Mouse (Mus musculus) lung, embryonic 14.5 days (tissue): ENCODE measurements around the gene Stx6. TPM values are rescaled to one million over a fixed set of nuclear protein-coding genes. Genes with fewer than 3 reads are reported as not detected.

Source experiments
- ATAC-seq: fragments of 200-750 bp; cut with Nextera tagmentation; 2 replicates; pipeline ENCODE4 v1.8.0; 2017; ENCODE audit warnings: mild to moderate bottlenecking, moderate TSS enrichment, moderate library complexity; ENCODE audit not compliant: insufficient read depth
- DNase-seq: peaks from one replicate; pipeline ENCODE4 v3.0.0-alpha.2; 2015
- H3K27ac ChIP-seq: fragments of 300-500 bp; sonication (generic); 2 replicates; pipeline ENCODE4 v1.5.1; 2014; ENCODE audit warnings: low read depth, mild to moderate bottlenecking, moderate library complexity
- H3K27me3 ChIP-seq: fragments of 300-500 bp; sonication (generic); 2 replicates; pipeline ENCODE4 v1.6.1; 2014; ENCODE audit warnings: low read length, control low read depth; ENCODE audit not compliant: insufficient read depth
- H3K36me3 ChIP-seq: fragments of 300-500 bp; sonication (generic); 2 replicates; pipeline ENCODE4 v1.6.1; 2014; ENCODE audit warnings: control low read depth; ENCODE audit not compliant: insufficient read depth
- H3K4me1 ChIP-seq: fragments of 300-500 bp; sonication (generic); 2 replicates; pipeline ENCODE4 v1.6.1; 2014; ENCODE audit warnings: antibody characterized with exemption, control low read depth; ENCODE audit not compliant: insufficient read depth
- H3K4me2 ChIP-seq: fragments of 300-500 bp; sonication (generic); 2 replicates; pipeline ENCODE4 v1.6.1; 2014; ENCODE audit warnings: mild to moderate bottlenecking
- H3K4me3 ChIP-seq: fragments of 300-500 bp; sonication (generic); 2 replicates; pipeline ENCODE4 v1.5.1; 2014; ENCODE audit warnings: low read depth, low read length
- H3K9ac ChIP-seq: fragments of 300-500 bp; sonication (generic); 2 replicates; pipeline ENCODE4 v1.6.1; 2014
- H3K9me3 ChIP-seq: fragments of 300-500 bp; sonication (generic); 2 replicates; pipeline ENCODE4 v1.6.1; 2016; ENCODE audit warnings: low read depth, low read length, control low read depth
- CTCF ChIP-seq: IDR thresholded peaks from 2 replicates; pipeline ENCODE4 v1.5.1; 2016; ENCODE audit warnings: antibody characterized with exemption, low read depth
- WGBS: fragments of 180-500 bp; shearing (Covaris S2); extraction: QIAGEN DNeasy Blood & Tissue Kit; methylation state at CpG from one replicate; pipeline ENCODE4 v1.1.7; 2014; 5-methylcytosine and 5-hydroxymethylcytosine counted together
- polyA plus RNA-seq: library from polyadenylated mRNA; unstranded; fragments of >200 nt; fragmentation: Nextera tagmentation; extraction: Ambion mirVana; gene quantifications from 2 replicates; pipeline ENCODE4 v1.2.1, GENCODE M21; 2014

The Stx6 gene
- polyA plus RNA-seq, 1 experiment from 2014 or later, result 99.7 TPM

DNA sequence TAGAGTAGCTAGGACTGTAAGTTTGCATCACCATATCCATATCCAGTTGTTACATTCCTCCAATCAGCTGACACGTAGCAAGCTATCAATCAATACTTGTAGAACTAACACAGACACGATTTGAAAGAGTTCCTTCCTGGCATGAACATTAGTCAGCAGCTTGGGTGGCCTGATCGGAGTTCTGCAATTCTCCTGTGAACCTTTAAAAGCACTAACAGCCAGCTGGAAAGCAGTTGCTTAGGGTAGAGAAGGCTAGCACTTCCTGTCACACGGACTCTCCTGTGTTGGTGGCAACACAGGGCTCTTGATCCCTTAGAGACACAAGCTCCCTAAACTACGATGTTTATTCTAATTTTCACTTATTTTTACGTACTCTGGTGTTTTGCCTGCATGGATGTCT lies 12.9 kb upstream of the Stx6 start:
- no peaks in the 10 kb centered on the region for H3K27me3 ChIP-seq
- peak overlapping the region; percentile 44; the same call in 1 of the 2 replicates for H3K9ac ChIP-seq
- no peaks in the 10 kb centered on the region for H3K9me3 ChIP-seq
- H3K4me1 ChIP-seq, result no peaks in the 10 kb centered on the region
- peak overlapping the region; percentile 44 for H3K4me3 ChIP-seq
- WGBS, result 27% methylated on average over 6 of the region's 6 CpGs
- ATAC-seq (peak; percentile 74), DNase-seq (peak; percentile 83)
- peak overlapping the region; percentile 63 for H3K4me2 ChIP-seq
- no peaks in the 10 kb centered on the region for H3K36me3 ChIP-seq
- no peak for TF ChIP-seq CTCF
- H3K27ac ChIP-seq, result peak overlapping the region; percentile 79

DNA sequence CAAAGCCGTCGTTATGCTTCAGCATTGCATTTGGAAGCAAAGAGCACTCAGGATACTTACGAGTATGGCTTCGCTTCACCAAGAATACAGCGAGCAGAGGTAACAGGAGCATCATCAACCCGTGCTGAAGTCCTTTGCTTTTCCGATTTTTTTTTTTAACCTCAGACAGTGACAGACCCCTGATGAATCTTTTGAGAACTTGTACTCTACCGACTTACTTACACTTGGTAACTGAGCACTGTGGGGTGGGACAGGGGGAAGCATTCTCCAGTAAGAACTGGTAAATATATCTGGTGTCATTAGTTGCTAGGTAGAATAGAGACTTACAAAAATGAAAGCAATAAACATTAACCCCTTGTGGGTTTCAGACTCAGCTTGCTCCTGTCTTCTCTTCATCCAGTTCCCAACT lies 11.9 kb upstream of the Stx6 start, which contains the start of gene Mr1:
Mr1 (minus strand) TSS at position 243 of the 409 bp plus-strand sequence.
- 20% methylated on average over 8 of the region's 8 CpGs for WGBS
- Histone ChIP-seq H3K4me3 (peak within 1 kb of the TSS; percentile 44), H3K9ac (peak within 1 kb of the TSS; percentile 44), H3K27ac (peak within 1 kb of the TSS; percentile 79), H3K9me3 (no peaks in the 10 kb centered on the region), H3K4me2 (peak within 1 kb of the TSS; percentile 63), H3K36me3 (no peaks in the 10 kb centered on the region), H3K4me1 (no peaks in the 10 kb centered on the region), H3K27me3 (no peaks in the 10 kb centered on the region)
- peak; percentile 95 for ATAC-seq
- DNase-seq, result peak; percentile 95
- no peak for TF ChIP-seq CTCF

DNA sequence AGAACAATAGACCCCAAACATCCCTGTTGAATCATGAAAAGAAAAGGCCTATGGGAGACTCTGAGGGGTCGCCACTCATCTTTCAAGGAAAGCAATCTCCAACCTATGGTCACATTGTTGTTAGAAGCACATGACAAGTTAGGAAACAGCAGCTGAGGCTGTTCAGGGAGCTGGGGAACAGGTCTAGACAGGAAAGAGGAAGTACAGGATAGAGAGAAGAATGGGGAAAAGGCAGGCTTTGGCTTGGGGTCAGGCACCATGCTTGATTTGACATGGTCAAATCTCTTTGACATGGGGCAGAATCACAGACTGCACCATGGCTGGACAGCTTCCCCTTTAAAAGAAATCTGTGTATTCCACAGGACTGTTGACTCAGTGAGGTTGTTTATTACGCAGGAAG lies 11.3 kb upstream of the Stx6 start:
- no peak overlapping the region for H3K27ac ChIP-seq
- WGBS, result 86% methylated on average over 2 of the region's 2 CpGs
- no peak overlapping the region for H3K4me3 ChIP-seq
- no peak overlapping the region for H3K4me2 ChIP-seq
- no peak overlapping the region for H3K9ac ChIP-seq
- H3K4me1 ChIP-seq, result no peaks in the 10 kb centered on the region
- H3K27me3 ChIP-seq, result no peaks in the 10 kb centered on the region
- no peaks in the 10 kb centered on the region for H3K36me3 ChIP-seq
- DNase-seq, result no peak
- no peak for ATAC-seq
- no peak for TF ChIP-seq CTCF
- H3K9me3 ChIP-seq, result no peaks in the 10 kb centered on the region

DNA sequence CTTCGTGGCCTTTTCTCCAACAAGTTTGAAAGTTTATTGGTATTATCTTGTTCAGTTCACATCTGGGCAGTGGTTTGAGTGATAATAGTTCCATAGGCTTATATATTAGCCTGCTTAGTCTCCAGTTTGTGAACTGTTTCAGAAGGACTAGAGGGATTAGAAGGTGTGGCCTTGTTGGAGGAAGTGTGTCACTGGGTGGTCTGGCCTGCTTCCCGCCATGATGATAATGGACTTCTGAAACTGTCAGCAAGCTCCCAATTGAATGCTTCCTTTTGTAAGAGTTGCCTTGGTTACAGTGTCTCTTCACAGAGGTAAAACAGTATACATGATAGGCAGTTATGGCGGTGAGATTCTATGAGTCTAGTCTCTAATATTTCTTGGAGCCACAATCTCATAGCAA lies 9.1 kb upstream of the Stx6 start:
- TF ChIP-seq CTCF, result no peak
- no peak overlapping the region for H3K9ac ChIP-seq
- no peaks in the 10 kb centered on the region for H3K4me1 ChIP-seq
- H3K9me3 ChIP-seq, result no peaks in the 10 kb centered on the region
- H3K27me3 ChIP-seq, result no peaks in the 10 kb centered on the region
- no peak for DNase-seq
- H3K27ac ChIP-seq, result no peak overlapping the region
- H3K4me2 ChIP-seq, result no peak overlapping the region
- no peaks in the 10 kb centered on the region for H3K36me3 ChIP-seq
- no peak for ATAC-seq
- WGBS, result 82% methylated on average over 3 of the region's 3 CpGs
- no peak overlapping the region for H3K4me3 ChIP-seq

DNA sequence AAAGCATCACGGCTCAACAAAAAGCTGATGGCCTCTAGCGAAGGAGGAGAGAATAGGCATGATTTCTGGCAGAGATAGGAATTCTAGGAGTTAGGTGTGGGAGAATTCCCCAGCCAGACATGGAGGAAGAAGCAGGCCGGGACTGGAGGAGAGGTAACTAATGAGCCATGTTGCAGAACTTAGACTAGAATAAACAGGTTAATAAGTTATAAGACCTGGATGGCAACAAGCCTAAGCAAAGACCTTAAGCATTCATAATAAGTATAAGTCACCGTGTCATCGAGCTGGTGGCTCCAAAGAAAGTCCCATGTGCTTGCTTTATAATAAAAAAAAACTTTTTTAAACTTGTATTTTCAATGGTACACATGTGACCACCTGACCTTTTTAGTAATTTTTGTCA lies 7.7 kb upstream of the Stx6 start:
- Histone ChIP-seq H3K27me3 (no peaks in the 10 kb centered on the region), H3K9ac (no peak overlapping the region), H3K9me3 (no peaks in the 10 kb centered on the region), H3K36me3 (no peaks in the 10 kb centered on the region), H3K4me2 (no peak overlapping the region), H3K4me3 (no peak overlapping the region), H3K27ac (no peak overlapping the region), H3K4me1 (no peaks in the 10 kb centered on the region)
- ATAC-seq, result no peak
- 84% methylated on average over 5 of the region's 5 CpGs for WGBS
- DNase-seq, result no peak
- TF ChIP-seq CTCF, result no peak

DNA sequence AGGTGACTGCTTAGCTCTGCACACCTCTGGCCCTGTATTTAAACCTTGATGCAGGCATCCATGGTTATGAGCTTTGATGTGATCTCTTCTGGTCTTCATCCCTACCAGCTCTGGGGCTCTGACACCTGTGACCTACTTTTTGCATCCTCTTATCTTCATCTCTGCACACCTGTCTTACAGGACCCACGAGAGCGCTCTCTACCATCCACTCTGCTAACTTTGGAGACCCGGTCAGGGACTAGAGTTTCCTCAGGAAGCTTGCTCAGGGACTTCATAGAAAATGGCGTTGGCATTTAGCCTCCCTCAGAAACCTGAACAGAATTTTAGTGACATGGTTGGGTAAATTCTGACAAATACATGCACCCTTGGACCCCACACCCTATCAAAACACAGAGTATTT lies 4.6 kb upstream of the Stx6 start:
- H3K4me3 ChIP-seq, result no peak overlapping the region
- H3K4me2 ChIP-seq, result no peak overlapping the region
- H3K27ac ChIP-seq, result no peak overlapping the region
- H3K4me1 ChIP-seq, result peaks cover 3% of the 10 kb centered on the region; the same call in 1 of the 2 replicates
- H3K9ac ChIP-seq, result no peak overlapping the region
- TF ChIP-seq CTCF, result no peak
- ATAC-seq (no peak), DNase-seq (no peak)
- H3K9me3 ChIP-seq, result no peaks in the 10 kb centered on the region
- no peaks in the 10 kb centered on the region for H3K27me3 ChIP-seq
- 66% methylated on average over 4 of the region's 4 CpGs for WGBS
- no peaks in the 10 kb centered on the region for H3K36me3 ChIP-seq

DNA sequence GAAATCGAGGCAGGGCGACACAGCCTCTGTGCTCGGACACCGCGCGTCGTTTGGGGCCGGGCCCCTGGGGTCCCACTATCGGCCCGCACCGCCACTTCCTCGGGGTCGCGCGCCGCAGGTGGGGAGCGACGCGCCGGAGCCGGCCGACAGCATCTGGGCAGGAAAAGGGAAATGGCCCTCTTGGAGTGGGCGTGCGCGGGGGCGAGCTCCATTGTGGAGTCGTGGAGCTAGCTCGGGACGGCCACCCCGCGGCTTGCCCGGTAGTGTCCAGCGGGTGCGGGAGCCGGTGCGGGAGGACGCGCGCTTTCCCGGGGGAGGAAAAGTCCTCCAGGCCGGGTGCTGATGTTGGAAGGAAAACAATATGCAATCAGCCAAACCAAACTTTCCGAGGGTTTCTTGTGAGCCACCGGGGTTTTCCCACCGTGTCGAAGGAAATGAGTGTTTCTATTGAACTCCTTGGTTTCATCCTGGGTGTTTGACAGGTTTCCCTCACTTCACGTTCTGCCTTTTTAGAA lies 512 bp downstream of the Stx6 start:
- H3K4me2 ChIP-seq, result peak overlapping the region; percentile 76
- H3K4me1 ChIP-seq, result peaks cover 3% of the 10 kb centered on the region; the same call in 1 of the 2 replicates
- peak overlapping the region; percentile 82 for H3K9ac ChIP-seq
- WGBS, result 0% methylated on average over 46 of the region's 46 CpGs
- no peaks in the 10 kb centered on the region for H3K9me3 ChIP-seq
- no peaks in the 10 kb centered on the region for H3K36me3 ChIP-seq
- H3K4me3 ChIP-seq, result peak overlapping the region; percentile 95
- peak; percentile 74 for DNase-seq
- peak overlapping the region; percentile 84 for H3K27ac ChIP-seq
- TF ChIP-seq CTCF, result peak; percentile 17; the same call in 1 of the 2 replicates
- no peaks in the 10 kb centered on the region for H3K27me3 ChIP-seq
- ATAC-seq, result peak; percentile 75

DNA sequence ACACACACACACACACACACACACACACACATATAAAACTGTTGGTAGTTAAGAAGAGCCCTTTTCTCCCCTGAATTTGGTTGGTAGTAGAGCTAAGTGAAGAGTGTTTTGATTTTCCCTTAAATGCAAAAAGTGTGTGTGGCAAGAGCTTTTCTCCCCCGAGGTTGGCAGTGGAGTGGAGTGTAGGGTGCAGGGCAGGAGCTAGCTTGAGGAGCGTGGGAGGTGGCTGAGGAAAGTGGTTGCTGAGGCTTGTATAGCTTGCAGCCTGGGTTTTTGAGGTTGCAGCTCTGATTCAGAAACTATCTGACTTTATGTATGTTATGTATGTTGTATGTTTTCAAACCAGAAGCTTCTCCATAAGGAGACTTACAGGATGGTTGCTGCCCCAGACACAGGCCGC lies 8.9 kb downstream of the Stx6 start:
- Histone ChIP-seq H3K4me2 (no peak overlapping the region), H3K27ac (no peak overlapping the region), H3K27me3 (no peaks in the 10 kb centered on the region), H3K4me3 (no peak overlapping the region), H3K9ac (no peak overlapping the region), H3K4me1 (no peaks in the 10 kb centered on the region; the same call in 1 of the 2 replicates), H3K36me3 (no peaks in the 10 kb centered on the region), H3K9me3 (no peaks in the 10 kb centered on the region)
- no peak for TF ChIP-seq CTCF
- 87% methylated on average over 3 of the region's 3 CpGs for WGBS
- no peak for ATAC-seq
- no peak for DNase-seq
